Mouse (Mus musculus): ENCODE measurements around the gene Shroom1.
"Not testable (repeated sequence)": the region's sequence is repeated elsewhere in the genome, so short reads cannot be mapped to it uniquely, and the experiment has no call there.

The Shroom1 gene

DNA sequence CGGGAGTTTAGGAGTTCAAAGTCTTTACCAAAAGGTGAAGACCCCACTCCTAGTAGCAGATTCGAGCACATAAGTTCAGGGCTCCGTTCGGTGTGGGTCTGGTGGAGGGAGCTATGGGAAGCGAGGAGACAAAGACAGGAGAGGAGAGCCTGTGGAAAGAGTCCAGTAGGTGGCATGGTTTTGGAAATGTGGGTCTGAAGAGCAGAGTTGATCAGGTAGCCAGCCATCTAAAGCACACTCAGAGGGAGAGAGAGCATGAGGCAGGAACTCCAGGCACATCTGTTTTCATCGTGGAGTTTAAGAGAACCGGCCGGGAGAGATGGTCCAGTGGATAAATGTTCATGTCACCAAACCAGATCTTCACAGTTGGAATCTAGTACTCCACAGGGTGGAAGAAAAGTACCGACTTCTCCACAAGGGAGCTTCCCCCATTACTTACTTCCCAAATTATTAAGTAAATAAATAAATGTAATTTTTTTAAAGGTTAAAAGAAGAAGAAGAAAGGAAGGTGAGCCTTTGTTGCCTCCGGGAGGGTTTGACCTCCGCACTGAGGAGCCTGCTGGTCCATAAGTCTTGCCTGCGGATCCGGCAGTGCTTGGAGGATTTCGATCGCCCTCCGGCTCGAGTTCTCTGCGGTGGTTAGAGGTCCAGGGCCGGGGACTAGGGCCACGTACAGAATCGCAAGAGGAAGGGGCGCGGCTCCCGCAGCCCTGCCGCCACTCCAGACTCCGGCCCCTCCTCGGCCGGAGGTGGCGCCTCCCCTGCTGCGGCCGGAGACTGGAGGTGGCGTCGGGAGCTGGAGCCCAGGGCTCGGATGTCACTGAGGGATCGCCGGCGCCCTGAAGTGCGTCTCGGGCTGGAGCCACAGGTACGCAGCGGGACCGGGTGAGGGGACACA lies at the start of gene Shroom1, which contains the start of gene Gm10447:
Gene Shroom1, plus strand, starts transcription at position 732 of the 898 bp plus-strand sequence.
Gene Gm10447, minus strand, starts transcription at position 637 of the 898 bp plus-strand sequence.
- no peak for DNase-seq (ENCODE audit: low spot score)

GRCm38 (mm10) chr11:53411738-53412137 lies 45.3 kb upstream of the Shroom1 start:
- DNase-seq (ENCODE audit: low spot score), result no peak

- no peak for DNase-seq (ENCODE audit: low spot score)
Measured at GRCm38 (mm10) chr11:53413871-53414270, 43.1 kb upstream of the Shroom1 start.

- no peak for DNase-seq (ENCODE audit: low spot score)
Measured at GRCm38 (mm10) chr11:53418048-53418447, 39.0 kb upstream of the Shroom1 start.

DNA sequence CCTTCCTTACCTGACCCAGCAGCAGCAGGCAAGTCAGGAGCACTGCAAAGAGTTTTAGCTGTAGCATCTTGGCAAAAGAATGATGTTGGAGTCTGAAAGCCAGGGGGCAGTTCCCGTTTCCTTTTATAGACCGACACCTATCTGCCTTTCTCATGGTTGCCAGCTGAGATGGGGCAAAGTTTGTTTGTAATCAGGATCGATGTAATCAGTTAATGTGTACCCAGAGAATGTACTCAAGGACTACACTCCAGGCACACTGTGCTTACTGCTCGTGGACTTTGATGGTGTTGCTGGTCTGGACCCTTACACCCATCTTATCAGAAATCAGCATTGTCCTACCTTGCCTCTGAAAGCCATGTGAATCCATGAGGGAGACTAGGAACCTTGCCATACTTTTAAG lies 34.0 kb upstream of the Shroom1 start, which contains the start of gene Leap2:
Gene Leap2, minus strand, starts transcription at position 135 of the 400 bp plus-strand sequence.
- DNase-seq (ENCODE audit: low spot score), result no peak

DNA sequence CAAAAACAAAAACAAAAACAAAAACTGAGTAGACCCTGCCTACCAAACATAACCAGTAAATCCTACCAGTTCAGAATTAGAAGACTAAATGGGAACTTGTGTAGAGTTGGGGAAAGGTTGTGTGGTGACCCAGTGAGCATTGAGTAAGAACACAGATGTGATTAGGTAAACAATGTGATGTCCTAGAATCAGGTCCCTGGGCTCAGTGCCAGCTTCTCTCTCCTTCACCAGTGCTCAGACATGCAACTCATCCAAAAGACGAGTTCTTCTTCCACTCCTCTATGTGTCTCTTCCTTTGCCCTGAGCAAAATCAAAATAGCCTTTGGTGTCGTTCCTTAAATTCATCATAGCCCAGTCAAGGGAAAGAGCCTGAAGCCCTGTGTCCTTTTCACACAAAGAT lies 32.2 kb upstream of the Shroom1 start:
- DNase-seq (ENCODE audit: low spot score), result no peak

GRCm38 (mm10) chr11:53425251-53425650 lies 31.8 kb upstream of the Shroom1 start:
- no peak for DNase-seq (ENCODE audit: low spot score)

- DNase-seq (ENCODE audit: low spot score), result no peak
Measured at GRCm38 (mm10) chr11:53425711-53426255, 31.2 kb upstream of the Shroom1 start.

GRCm38 (mm10) chr11:53426914-53427313 lies 30.1 kb upstream of the Shroom1 start:
- not testable (repeated sequence) for DNase-seq (ENCODE audit: low spot score)

DNA sequence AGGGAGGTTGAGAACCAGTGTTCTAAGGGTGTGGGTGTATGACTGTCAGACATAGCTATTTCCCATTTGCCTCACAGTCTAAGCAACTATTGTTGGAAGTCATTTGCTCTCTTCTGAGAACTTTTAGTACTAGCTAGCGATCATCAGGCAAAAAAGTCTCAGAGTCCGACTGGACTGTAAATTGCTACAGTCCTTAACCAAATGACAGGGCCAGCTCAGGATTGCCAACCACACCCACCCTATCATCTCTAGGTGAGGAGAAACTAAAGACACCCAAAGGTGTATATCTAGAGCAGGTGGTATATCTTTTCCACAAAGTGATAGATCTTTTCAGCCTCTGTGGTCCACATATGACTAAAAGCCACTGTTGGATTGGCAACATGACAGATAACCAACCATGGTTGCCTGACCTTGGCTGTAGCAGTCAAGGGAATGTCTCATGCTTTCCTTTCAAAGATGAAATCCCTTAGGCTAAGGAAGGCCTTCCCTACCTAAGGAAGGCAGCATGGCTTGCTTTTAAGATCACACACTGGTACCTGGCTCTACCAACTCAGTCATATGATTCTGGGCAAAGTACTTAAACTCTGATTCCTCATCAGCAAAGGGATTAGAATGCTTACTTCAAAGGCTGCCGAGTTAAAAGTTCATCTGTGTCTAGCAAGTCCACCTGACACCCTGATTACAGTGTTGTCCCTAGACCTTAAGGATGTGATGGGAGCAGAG lies 28.9 kb upstream of the Shroom1 start:
- DNase-seq (ENCODE audit: low spot score), result no peak

DNA sequence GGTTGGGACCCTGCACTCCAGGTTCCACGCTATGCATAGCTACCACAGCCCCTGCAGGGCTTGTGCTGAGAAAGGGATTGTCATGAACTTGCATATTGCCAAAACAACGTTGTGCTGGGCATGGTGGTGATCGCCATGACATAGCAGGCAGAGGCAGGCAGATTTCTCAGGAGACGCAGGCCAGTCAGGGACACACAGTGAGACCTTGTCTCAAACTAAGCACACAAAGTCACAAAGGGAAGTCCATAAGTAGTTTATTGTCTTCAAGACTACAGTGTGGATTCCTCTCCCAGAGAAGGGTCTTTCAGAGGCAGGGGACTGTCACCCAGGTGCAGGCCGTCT lies 28.3 kb upstream of the Shroom1 start:
- no peak for DNase-seq (ENCODE audit: low spot score)

DNA sequence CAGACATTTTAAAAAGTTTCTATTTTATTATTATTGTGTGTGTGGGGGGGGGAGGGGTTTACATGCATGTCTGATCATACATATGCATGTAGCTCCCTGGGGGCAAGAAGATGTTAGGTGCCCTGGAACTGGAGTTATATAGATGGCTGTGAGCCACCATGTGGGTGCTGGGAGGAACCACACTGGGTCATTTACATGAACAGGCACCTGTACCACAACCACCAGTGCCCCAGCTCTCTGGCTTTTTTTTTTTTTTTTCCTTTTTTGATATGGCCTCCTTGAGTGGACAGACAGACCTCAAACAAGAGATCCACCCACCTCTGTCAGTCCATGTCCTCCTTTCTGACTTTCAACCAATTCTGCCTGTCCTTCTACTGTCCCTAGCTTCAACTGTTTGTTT lies 27.8 kb upstream of the Shroom1 start:
- DNase-seq (ENCODE audit: low spot score), result no peak

GRCm38 (mm10) chr11:53430300-53430669 lies 26.7 kb upstream of the Shroom1 start:
- DNase-seq (ENCODE audit: low spot score), result no peak

DNA sequence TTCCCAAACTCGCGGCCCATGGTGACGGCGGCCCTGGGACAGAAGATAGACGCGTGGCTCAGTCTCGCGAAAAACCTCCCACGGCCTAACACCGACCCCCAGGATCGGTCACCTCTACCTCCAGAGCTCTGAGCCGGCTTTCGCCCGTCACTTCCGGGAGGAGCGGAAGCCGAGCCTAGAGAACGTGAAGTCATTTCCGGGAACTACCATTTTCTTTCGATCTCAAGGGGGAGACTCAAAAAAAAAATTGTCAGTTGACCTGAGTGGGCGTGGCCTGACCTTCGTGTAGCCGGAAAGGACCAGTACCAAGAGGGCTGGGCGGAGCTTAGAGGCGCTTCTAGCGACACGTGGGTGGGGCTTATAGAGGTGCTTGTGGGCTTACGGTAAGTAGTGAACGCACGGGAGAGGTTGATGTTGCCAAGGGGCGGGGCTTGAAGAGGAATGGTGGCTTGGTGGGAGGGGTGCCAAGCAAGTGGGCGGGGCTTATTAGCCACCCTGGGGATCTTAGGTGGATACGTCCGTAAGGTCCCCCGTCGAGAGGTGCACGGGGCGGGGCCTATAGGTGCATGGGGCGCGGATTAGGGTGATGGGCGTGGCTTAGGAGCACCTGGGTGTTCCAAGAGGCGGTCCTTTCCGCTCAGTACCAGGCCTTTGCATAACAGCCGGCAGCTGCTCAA lies 26.2 kb upstream of the Shroom1 start, which contains the start of the genes Uqcrq and Gdf9:
Gene Uqcrq, minus strand, starts transcription at position 162 of the 677 bp plus-strand sequence.
Gene Gdf9, plus strand, starts transcription at position 354 of the 677 bp plus-strand sequence.
- peak; percentile 100 for DNase-seq (ENCODE audit: low spot score)

GRCm38 (mm10) chr11:53431347-53432056 lies 25.5 kb upstream of the Shroom1 start:
- no peak for DNase-seq (ENCODE audit: low spot score)

GRCm38 (mm10) chr11:53433057-53433456 lies 23.9 kb upstream of the Shroom1 start:
- no peak for DNase-seq (ENCODE audit: low spot score)

DNA sequence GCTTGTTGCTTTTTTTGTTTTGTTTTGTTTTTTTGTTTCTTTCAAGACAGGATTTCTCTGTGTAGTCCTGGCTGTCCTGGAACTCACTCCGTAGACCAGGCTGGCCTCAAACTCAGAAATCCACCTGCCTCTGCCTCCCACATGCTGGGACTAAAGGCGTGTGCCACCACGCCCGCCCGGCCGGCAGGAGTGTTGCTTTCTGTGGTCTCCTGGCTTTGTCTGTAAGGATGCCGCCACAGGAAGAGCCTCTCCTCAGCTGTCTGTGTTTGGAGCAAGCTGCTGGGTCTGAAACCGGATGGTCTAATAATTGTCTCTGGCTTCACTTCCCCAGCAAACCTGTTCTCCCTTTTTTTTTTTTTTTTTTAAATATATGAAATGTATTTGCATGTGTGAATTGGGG lies 21.5 kb upstream of the Shroom1 start:
- DNase-seq (ENCODE audit: low spot score), result no peak

DNA sequence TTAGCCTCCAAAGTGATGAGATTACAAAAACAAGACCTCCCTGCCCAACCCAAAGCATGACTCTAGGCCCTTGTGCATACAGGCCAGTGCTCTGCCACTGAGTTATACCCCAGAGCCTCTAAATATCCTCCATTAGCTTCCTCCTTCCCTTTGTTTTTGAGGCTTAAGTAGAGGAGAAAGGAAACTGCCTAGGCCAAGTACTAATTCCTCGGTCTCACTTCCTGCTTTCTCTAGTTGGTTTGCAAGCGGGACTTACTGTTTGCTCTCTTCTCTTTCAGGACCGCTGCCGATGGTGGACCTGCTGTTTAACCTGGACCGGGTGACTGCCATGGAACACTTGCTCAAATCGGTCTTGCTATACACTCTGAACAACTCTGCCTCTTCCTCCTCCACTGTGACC lies 20.7 kb upstream of the Shroom1 start:
- DNase-seq (ENCODE audit: low spot score), result no peak

GRCm38 (mm10) chr11:53441921-53442320 lies 15.1 kb upstream of the Shroom1 start:
- no peak for DNase-seq (ENCODE audit: low spot score)

GRCm38 (mm10) chr11:53443861-53444260 lies 13.1 kb upstream of the Shroom1 start:
- DNase-seq (ENCODE audit: low spot score), result no peak

GRCm38 (mm10) chr11:53445562-53445961 lies 11.4 kb upstream of the Shroom1 start:
- DNase-seq (ENCODE audit: low spot score), result no peak

Data from layer of hippocampus, adult 11-12 months (tissue).